Mouse (Mus musculus): ENCODE measurements around the gene Myo10.

DNA sequence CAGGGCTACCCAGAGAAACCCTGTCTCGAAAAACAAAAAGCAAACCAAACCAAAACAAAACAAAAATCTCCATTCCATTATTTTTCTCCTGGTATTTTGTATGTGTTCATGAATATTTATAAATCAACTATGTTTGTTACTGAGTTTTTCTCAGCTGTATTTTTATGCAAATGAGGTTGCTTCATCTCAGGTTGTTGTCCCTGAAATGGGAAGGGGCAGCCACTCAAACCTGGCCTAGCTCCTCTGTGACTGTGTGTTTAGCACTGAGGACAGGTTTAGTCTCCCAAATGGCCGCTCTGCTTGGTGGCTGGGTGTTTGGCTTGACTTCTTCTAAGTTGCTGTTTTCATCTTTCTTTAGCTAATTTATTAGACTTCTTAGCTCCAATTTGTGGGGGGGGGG lies 138.7 kb downstream of the Myo10 start:
- TF ChIP-seq POLR2A (IDR thresholded peaks at IDR 0.05; ENCODE audit: extremely low read depth, insufficient read depth, low read length): no peak
- TF ChIP-seq CTCF (IDR thresholded peaks at IDR 0.05; ENCODE audit: low read depth, low read length): no peak

All from liver, adult 2 months (tissue).